Mouse (Mus musculus): ENCODE data around the gene Gm10337.

- TF ChIP-seq CTCF (IDR thresholded peaks at IDR 0.05; ENCODE audit: low read depth) (no peak), EP300 (IDR thresholded peaks at IDR 0.05; ENCODE audit: low read depth) (no peak)
Measured at GRCm38 (mm10) chr15:102552599-102552998, 49.1 kb downstream of the Gm10337 start.

All from liver, embryonic 14.5 days (tissue).